Mouse (Mus musculus) erythroblast, embryonic 14.5 days (primary cell): ENCODE results near the gene Gm37240. TPM values are rescaled to one million over a fixed set of nuclear protein-coding genes. Genes with fewer than 3 reads are reported as not detected.
A peak's percentile ranks its signal among the peaks of the same experiment; 100 is the strongest.
"Not testable (repeated sequence)": the region's sequence is repeated elsewhere in the genome, so short reads cannot be mapped to it uniquely, and the experiment has no call there.

Experiments used
- H3K27me3 ChIP-seq: 2 replicates; pipeline ENCODE4 v1.6.1; 2012; ENCODE audit warnings: inconsistent platforms; ENCODE audit not compliant: control insufficient read depth
- H3K36me3 ChIP-seq: 2 replicates; pipeline ENCODE4 v1.6.1; 2012; ENCODE audit warnings: mild to moderate bottlenecking, inconsistent platforms; ENCODE audit not compliant: control insufficient read depth
- H3K4me1 ChIP-seq: 2 replicates; pipeline ENCODE4 v1.6.1; 2012; ENCODE audit warnings: inconsistent platforms; ENCODE audit not compliant: control insufficient read depth
- H3K4me3 ChIP-seq: replicated peaks from 2 replicates; pipeline ENCODE3; 2012; ENCODE audit warnings: moderate library complexity, mild to moderate bottlenecking, inconsistent platforms
- H3K9me3 ChIP-seq: 2 replicates; pipeline ENCODE4 v1.6.1; 2012; ENCODE audit warnings: low read length, inconsistent platforms, mixed read lengths; ENCODE audit not compliant: control insufficient read depth
- GATA1 ChIP-seq: IDR thresholded peaks from 2 replicates; pipeline ENCODE4 v1.6.1; 2012; ENCODE audit warnings: low read length, inconsistent platforms, mixed read lengths
- TAL1 ChIP-seq: IDR thresholded peaks from 3 replicates; pipeline ENCODE4 v1.6.1; 2012; ENCODE audit warnings: low read length, inconsistent platforms, mixed read lengths
- polyA plus RNA-seq: library from polyadenylated mRNA; stranded (reverse); fragments of >175 nt; gene quantifications from 2 replicates; pipeline ENCODE4 v1.2.3, GENCODE M21; 2012

Gm37240 gene
- polyA plus RNA-seq, 1 experiment = not detected

DNA sequence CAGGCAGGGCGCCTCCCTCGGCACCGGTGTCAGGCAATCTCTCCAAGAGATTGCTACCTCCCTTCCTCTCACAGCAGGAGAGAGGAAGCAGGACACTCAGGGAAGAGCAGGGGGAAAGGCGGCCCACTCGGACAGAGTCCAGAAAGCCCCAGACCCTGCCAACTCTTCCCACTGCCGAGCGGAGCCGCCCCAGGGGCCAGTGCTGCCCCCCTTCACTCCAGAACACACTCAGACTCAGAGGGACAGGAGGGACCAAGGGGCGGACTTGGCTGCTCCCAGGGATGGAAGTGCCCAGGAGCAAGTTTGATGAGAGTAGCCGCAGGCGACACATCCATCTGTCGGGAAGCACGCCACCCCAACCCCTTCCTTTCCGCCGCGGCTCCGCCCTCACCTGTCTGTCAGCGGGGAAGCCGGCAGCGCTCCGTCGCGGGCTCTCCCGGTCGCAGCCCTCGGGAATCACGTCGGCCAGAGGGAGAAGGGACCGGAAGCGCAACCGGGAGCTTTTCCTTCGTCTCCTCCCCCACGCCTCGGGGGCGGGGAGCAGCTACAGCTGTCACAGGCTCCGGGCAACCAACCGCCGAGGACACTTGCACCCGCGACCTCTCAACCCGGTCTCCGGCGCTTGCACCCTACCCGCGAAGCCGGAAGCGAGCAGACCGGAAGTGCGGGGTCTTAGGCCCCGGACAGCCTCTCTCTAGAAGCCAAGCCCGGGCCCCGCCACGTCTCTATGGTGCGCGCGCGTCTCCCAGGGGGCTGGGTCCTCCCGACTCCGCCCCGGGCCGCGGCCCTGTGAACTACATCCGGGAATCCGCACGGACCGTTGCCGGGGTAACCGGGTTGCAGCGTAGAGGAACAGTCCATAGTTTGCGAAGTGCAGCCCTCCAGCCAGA, 1305.0 kb downstream of the Gm37240 start, which contains the start of gene Arfip1:
TSS of gene Arfip1 (minus strand) at position 603 of the 890 bp plus-strand sequence.
- H3K4me1 ChIP-seq = peaks cover 28% of the 10 kb centered on the region
- no peaks in the 10 kb centered on the region for H3K36me3 ChIP-seq
- peak within 1 kb of the TSS; percentile 81 for H3K4me3 ChIP-seq
- no peaks in the 10 kb centered on the region for H3K9me3 ChIP-seq
- peaks cover 50% of the 10 kb centered on the region for H3K27me3 ChIP-seq
- TF ChIP-seq TAL1 (no peak), GATA1 (no peak)

DNA sequence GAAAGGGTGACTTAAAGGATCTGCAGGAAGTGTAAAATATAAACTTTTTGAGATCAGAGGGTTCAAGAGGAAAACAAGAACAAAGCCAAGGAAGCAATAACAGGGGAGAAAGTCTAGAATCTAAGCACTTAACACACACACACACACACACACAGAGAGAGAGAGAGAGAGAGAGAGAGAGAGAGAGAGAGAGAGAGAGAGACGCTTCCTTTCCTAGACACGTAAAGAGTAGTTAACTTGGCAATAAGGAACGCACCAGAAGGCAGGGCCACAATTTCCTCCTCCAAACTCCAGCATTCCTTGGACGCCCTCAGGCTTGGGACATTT, 1305.7 kb downstream of the Gm37240 start:
- Histone ChIP-seq H3K27me3 (peaks cover 50% of the 10 kb centered on the region), H3K36me3 (no peaks in the 10 kb centered on the region), H3K4me3 (peak overlapping the region; percentile 81), H3K9me3 (no peaks in the 10 kb centered on the region), H3K4me1 (peaks cover 28% of the 10 kb centered on the region)
- no peak for TF ChIP-seq TAL1
- no peak for TF ChIP-seq GATA1

DNA sequence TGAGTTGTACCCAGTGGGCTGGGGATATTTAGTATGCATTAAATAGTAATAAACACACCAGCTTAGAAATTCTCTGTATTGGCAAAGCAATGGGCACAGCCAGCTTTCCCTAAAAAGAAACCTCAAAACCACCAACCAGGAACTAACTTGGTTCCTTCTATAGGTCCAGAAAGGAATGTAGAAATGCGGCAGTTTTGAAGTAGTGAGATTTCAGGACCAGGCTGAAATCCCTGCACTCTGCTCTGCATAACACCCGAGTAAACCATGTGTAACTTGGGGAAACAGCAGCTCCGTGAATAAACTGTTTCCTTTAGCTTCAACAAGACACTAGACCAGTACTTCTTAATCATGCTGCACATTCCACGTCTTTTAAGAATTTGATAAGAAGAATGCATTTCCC, 1306.6 kb downstream of the Gm37240 start:
- H3K4me3 ChIP-seq = no peak overlapping the region
- H3K36me3 ChIP-seq = no peaks in the 10 kb centered on the region
- H3K9me3 ChIP-seq = no peaks in the 10 kb centered on the region
- TF ChIP-seq TAL1 (no peak), GATA1 (no peak)
- H3K27me3 ChIP-seq = peaks cover 45% of the 10 kb centered on the region
- peaks cover 29% of the 10 kb centered on the region for H3K4me1 ChIP-seq

GRCm38 (mm10) chr3:84570501-84570900, 1316.8 kb downstream of the Gm37240 start:
- Histone ChIP-seq H3K4me1 (no peaks in the 10 kb centered on the region), H3K27me3 (no peaks in the 10 kb centered on the region), H3K36me3 (no peaks in the 10 kb centered on the region), H3K4me3 (no peak overlapping the region), H3K9me3 (no peaks in the 10 kb centered on the region)
- no peak for TF ChIP-seq GATA1
- TF ChIP-seq TAL1 = no peak

DNA sequence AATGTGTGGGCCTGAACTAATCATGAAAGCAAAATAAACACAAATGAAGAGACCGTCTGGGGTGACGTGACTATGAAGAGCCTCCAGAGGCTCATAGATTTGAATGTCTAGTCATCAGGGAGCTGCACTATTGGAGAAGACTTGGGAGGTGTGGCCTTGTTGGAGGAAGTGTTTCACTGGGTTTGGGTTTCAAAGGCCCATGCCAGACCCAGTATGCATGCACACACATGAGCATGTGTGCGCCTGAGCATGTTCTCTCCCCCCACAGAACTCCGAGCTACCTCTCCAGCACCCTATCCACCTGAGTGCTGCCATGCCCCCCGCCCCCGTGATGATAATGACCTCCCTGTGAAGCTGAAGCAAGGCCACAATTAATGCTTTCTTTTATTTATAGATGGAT, 1317.7 kb downstream of the Gm37240 start:
- TF ChIP-seq TAL1 (no peak), GATA1 (no peak)
- Histone ChIP-seq H3K4me1 (no peaks in the 10 kb centered on the region), H3K36me3 (no peaks in the 10 kb centered on the region), H3K4me3 (no peak overlapping the region), H3K27me3 (no peaks in the 10 kb centered on the region), H3K9me3 (no peaks in the 10 kb centered on the region)

DNA sequence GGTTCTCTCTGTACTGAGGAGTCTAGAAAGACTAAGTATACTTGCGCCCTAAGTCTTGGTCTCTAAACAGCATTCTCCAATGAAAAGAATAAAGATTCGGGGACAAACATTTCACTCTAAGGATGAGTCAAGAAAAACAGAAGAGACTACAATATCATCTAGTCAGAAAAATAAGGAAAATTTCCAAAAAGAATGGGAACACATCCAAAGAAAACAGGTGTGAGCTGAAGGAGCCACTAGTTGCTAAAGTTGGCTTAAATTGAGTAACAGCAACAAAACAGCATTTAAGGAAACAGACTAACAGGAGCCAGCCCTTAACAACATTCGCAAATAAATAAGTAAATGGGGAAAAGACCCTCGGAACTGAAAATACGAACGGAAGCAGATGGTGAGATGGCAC, 1318.8 kb downstream of the Gm37240 start:
- Histone ChIP-seq H3K36me3 (no peaks in the 10 kb centered on the region), H3K27me3 (no peaks in the 10 kb centered on the region), H3K4me1 (peaks cover 2% of the 10 kb centered on the region), H3K4me3 (no peak overlapping the region), H3K9me3 (no peaks in the 10 kb centered on the region)
- no peak for TF ChIP-seq TAL1
- TF ChIP-seq GATA1 = no peak

DNA sequence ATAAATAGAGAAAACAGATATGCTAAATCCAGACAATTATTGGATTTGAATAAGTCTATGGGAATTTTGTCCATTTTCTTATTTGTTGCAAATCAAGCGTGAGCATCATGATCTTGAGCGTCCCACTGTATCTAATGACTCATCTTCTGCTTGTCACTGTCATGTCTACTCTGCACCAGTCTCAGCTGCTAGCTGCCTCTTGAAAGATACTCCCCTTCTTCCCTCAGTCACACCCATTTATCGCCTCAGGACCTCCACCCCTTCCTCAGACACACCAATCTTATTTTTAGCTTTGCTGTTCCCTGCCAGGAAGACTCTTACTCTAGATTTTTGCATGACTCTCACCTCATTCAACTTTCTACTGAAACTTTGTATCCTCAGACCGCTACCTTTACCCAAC, 1323.9 kb downstream of the Gm37240 start:
- TF ChIP-seq TAL1 = no peak
- no peak for TF ChIP-seq GATA1
- Histone ChIP-seq H3K27me3 (no peaks in the 10 kb centered on the region), H3K4me3 (no peak overlapping the region)

GRCm38 (mm10) chr3:84562911-84563310, 1324.4 kb downstream of the Gm37240 start:
- not testable (repeated sequence) for H3K9me3 ChIP-seq, H3K36me3 ChIP-seq, H3K4me3 ChIP-seq, H3K27me3 ChIP-seq, H3K4me1 ChIP-seq

More for the DNA sequence above, 1323.9 kb downstream of the Gm37240 start:
- Histone ChIP-seq H3K36me3 (no peaks in the 10 kb centered on the region), H3K9me3 (no peaks in the 10 kb centered on the region), H3K4me1 (peaks cover 4% of the 10 kb centered on the region)

DNA sequence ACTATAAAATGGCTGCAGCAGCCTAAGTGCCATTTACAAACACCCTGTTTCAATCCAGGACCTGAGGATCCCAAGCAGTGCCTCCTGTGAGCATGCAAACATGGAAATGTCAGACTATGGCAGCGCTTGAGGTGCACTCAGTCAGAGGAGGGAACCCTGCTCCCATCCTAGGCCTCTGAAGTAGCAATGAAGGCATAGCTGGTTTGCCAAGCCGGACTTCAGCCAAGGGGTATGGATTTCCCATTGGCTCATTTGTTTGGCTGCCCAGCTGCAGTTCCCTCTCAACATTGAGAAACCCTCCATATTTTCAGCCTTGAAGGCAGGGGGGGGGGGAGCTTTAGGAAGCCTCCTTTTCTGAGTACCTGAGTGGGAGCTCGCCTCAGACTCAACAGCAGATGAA, 1329.0 kb downstream of the Gm37240 start:
- Histone ChIP-seq H3K36me3 (no peaks in the 10 kb centered on the region), H3K27me3 (no peaks in the 10 kb centered on the region), H3K9me3 (no peaks in the 10 kb centered on the region), H3K4me1 (peaks cover under 1% of the 10 kb centered on the region; the same call in 1 of the 2 replicates), H3K4me3 (no peak overlapping the region)
- TF ChIP-seq GATA1 = no peak
- TF ChIP-seq TAL1 = no peak
